Mouse (Mus musculus): ENCODE measurements at regions not wholly inside any gene's neighbourhood (a gene's known extent, or its start where the extent isn't known, plus 50 kb on each side); places are given as distances from the start of the nearest gene placed in this dataset.

DNA sequence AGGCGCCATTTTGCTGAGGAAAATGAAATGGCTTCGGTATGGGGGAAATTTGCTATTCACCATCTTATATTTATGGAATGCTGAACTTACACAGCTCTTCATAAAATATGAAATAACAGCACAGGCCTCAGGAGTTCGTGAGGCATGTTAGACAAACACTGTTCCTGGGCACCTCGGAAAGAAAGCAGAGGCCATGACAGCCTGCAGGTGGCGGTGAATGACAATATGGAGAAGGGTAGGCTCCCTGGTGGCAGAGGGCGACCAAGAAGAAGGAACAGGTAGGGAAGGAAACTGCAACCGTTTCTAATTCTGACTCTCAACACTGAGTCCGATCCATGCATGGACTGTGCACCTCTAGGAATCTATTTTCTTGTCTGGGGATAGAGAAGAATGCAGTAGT lies 553.6 kb upstream of the Tmpo start:
- DNase-seq (ENCODE audit: low read depth, low spot score), result peak; percentile 4

GRCm38 (mm10) chr10:91732007-91732589 lies 551.0 kb upstream of the Tmpo start:
- DNase-seq (ENCODE audit: low read depth, low spot score), result no peak

DNA sequence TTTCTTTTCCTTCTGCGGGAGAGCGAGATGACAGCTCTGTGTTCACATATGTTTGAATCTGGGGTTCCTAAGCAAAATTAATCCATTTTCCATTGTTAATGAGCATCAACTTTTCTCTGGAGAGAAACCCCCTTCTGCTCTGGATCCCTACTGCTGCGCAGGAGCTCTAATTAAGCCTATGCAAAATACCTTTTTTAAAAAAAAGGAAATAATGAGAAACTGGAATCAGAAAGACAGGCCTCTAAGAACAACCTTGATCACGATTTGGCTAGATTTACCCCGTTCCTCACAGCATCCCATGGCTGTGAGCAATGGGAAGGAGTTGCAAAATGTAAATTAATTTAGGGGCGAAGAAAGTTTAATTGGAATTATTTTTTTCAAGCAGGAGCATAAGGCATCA lies 548.9 kb upstream of the Tmpo start:
- DNase-seq (ENCODE audit: low read depth, low spot score), result no peak

DNA sequence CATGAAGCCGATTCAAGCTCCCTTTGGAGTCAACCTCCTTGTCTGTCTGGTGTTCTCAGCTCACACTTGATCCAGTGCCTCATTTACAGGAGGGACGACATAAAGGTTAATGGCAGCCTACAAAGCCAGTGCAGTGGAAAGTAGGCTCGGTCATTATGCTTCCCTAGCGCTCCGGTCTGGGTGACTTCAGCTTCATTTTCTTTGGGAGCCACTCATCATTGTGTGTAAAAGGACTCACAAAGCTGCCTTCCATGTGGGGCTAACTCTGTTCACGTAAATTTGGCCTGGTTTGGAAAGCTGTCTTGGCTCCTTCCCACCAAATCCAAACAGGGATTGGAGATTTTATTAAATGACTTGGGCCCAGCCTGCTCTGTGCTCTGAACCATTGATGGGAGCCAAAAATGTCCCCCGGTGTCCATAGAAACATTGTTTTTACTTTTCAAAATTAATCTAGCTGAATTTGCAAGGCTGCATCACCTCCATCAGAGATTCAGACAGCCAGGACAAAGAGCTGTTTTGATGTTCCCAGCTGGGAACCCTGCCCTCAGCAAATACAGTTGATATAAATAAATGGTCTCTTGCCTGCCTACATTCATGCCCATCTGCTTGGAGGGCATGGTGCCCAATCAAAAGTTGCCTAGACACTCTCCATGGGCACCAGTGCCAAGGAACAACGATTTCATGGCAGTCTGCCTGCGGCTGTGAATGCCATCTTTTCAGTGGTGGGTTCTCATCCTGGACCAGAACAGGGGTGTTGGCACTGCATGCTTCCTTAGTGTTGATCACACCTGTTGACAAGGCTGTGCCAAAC lies 538.7 kb upstream of the Tmpo start:
- no peak for DNase-seq (ENCODE audit: low read depth, low spot score)

GRCm38 (mm10) chr10:91716604-91717003 lies 535.5 kb upstream of the Tmpo start:
- DNase-seq (ENCODE audit: low read depth, low spot score), result no peak

DNA sequence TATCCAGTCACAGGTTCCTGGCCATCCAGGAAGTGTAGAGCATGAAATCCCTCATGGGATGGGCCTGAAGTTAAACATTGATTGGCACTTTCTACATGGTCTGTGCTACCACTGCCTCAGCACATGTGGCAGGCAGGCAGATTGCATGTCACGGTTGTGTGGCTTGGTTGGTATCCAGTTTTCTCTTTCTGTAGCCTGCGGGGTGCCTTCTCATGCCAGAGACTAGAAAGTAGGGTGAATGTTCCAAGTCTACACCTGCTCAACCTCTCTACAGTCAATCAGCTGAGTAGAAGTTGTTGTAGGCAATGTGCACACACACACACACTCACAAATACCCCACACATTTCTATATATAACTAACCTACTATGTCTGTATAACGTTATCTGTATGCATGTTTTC lies 533.5 kb upstream of the Tmpo start:
- no peak for DNase-seq (ENCODE audit: low read depth, low spot score)

DNA sequence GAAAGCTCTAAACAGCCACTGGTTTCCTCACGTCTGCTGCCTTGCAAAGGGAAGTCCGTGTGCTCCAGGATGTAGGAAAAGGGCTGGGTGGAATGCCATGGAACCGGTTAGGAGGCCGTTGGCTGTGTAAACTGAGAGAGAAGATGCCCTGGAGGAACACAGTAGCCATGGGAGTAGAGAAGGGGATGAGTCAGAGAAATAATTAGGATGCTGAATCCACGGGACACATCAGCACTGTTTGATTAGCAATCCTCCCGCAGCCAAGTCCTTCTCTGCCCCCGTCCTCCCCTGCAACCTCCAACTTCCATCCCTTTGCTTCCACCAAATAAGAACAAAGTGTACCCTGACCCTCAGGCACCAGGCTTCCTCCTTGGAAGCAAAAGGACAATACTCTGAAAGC lies 532.4 kb upstream of the Tmpo start:
- DNase-seq (ENCODE audit: low read depth, low spot score), result no peak

DNA sequence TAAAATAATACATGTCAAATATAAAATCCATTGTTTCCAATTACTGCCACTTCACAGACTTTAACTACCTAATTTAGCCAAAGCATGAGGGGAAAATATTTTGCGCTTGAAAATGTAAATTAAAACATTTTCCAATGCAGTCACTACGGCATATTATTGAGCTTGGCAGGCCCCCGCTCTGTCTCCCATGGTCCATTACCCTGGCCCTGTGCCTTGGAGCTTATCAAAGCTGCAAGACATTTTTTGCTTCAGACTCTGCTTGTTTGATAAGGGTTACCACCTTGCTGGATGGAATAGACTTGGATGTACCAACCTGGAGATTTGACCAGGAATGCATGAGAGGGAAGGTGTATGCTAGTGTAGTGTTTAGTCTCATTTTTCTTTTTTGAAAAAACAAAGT lies 525.7 kb upstream of the Tmpo start:
- no peak for DNase-seq (ENCODE audit: low read depth, low spot score)

GRCm38 (mm10) chr10:91704751-91705150 lies 523.6 kb upstream of the Tmpo start:
- no peak for DNase-seq (ENCODE audit: low read depth, low spot score)

GRCm38 (mm10) chr10:91701822-91702221 lies 520.7 kb upstream of the Tmpo start:
- no peak for DNase-seq (ENCODE audit: low read depth, low spot score)

- DNase-seq (ENCODE audit: low read depth, low spot score), result no peak
Observed at GRCm38 (mm10) chr10:91686082-91686618, 505.0 kb upstream of the Tmpo start.

DNA sequence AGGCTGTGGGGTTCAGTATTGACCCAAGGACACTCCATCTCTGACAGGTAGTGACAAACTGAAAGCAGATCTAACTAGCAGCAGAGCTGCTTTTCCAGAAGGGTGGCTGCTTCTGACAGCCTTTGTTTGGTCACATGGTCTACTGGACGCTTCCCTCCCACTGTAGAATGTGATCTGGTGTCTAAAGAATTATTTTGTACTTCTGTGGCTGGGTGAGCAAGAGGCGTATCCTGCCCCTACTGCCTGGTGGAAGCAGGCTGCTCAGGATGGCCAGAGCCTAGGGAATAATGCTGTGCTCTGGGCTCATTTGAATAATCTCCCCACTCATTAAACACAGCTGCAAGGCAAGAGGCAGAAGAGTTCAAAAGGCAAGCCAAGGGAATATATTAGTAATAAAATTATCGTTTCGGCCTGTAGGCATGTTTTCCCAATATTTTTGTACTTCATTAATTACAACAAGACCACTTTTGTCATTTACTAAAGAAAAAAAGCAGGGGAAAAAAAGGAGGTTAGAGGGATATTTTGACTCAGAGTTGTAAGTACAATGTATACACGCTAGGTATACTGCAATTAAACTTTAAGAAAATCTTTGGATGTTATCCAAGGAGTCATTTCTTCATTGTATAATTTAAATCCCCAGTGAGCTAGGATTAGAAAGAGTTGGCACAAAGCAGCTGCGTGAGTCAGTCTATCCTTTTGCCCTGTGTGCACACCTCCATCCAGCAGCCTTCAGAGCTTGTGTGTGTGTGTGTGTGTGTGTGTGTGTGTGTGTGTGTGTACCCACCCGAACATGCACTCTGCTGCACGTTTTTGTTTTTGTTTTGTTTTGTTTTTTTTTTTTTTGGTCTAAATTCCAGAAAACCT lies 504.3 kb upstream of the Tmpo start:
- DNase-seq (ENCODE audit: low read depth, low spot score), result no peak

DNA sequence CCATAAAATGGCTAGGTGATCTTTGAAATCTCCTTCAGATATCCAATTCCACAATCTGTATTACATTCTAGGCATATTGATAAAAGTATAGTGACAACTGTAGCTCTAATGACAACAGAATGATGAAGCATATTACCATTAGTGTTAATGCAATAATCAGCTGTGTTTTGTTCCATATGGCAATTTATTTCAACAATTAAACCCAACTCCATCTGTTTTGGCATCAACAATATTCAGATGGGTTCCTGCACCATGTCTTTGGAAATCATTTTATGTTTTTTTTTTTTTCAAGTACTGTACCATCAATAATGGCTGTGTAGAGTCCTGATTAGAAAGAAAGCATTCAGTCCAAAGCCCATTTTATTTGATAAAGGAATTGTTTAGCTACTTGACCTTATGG lies 498.5 kb upstream of the Tmpo start:
- DNase-seq (ENCODE audit: low read depth, low spot score), result no peak

DNA sequence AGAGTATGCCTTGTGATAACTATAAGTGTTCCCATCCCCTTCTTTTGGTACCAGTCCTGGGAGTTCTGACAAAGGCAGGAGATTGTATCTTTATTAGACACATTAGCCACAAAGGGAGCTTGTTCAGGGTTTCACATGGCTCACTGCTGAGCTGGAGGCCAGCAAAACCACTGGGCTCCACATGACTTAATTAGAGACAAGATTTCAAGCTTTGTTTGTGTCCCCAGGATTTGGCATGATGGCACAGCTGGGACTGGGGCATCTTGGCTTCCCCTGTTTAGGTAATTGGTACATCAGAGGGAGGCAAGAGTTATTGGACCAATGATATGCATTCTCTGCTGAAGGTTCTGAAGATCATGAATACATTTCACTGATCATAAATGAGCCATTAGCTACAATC lies 456.8 kb upstream of the Tmpo start:
- no peak for DNase-seq (ENCODE audit: low read depth, low spot score)

GRCm38 (mm10) chr10:91628672-91629071 lies 447.6 kb upstream of the Tmpo start:
- no peak for DNase-seq (ENCODE audit: low read depth, low spot score)

- no peak for DNase-seq (ENCODE audit: low read depth, low spot score)
Observed at GRCm38 (mm10) chr10:91622281-91622680, 441.2 kb upstream of the Tmpo start.

DNA sequence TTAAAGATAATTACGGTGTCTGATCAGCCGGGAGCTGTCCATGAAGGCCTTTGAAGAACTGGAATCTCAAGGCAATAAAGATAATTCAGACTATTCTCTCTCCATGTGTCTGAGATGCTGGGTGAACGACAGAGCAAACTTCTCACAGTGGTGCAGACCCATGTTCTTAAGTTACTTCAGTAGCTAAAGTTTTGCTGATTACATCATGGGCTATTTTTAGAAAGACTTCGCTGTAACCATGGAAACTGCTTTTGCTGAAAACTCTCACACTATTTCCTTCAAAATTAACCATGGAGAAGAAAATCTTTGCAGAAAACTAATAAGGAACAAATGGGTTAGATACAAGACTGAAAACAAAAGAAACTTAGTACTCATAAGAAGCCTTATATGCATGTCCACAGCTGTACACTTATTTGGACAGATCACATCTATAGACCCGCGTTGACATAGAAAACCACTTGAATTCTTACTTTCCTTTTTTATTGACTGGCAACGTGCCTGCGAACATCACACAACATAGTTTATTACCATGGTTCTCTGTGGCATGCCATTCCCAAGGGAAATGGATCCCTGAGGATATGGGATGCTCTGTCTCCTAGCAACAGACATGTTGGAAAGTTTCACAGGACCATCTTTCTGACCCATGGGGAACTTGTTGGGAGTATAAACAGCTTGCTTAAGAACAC lies 432.8 kb upstream of the Tmpo start:
- DNase-seq (ENCODE audit: low read depth, low spot score), result no peak

DNA sequence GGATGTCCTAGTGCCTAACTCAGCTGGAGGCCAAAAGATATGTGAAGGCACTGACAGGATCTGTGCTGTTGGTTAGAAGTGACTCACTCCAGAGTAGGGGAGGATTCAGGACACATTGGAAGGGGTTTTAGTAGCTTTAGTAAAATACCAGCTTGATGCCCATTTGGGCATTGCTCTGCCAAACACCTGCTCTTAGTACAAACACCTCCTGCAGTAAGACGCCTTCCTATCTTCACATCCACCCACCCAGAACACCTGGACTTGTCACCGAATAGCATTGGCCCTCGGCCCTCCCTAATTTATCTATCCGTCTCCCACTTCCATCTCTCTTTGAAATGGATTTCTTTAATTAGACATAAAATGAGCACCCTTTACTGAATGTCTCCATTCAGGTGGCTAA lies 430.9 kb upstream of the Tmpo start:
- DNase-seq (ENCODE audit: low read depth, low spot score), result no peak

DNA sequence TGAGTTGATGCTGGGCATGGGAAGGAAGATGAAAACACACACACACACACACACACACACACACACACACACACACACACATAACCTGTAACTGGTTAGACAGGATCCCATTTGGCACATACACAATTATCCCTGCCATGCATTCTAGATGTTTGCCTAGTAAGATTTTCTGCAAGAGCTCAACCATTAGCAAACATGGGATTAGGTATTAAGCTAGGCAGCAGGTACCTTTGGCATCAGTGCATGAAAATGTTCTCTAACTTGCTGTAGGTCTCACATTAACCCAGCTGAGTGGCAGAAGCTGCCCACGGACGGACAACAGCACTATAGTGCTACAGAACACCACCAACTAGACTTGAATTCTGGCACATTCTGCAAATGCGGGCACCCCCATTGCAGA lies 413.8 kb upstream of the Tmpo start:
- DNase-seq (ENCODE audit: low read depth, low spot score), result no peak

DNA sequence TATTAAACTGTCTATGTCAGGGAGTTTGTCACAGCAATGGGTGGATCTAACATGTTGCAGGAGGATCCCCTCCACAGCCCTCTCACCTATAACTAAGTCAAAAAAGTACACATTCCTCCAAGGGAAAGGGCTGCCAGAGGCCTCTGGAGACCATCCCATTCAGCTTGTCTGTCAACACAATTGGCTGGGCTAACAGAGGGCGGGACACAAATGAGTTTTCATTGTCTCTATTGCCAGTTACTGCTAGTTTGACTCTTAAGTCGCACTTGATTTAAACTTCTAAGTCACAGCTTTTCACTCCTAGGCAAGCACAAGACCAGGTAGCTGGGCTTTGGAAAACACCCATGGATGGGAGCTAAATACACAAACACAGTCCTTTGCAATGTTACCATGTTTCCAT lies 412.3 kb upstream of the Tmpo start:
- no peak for DNase-seq (ENCODE audit: low read depth, low spot score)

DNA sequence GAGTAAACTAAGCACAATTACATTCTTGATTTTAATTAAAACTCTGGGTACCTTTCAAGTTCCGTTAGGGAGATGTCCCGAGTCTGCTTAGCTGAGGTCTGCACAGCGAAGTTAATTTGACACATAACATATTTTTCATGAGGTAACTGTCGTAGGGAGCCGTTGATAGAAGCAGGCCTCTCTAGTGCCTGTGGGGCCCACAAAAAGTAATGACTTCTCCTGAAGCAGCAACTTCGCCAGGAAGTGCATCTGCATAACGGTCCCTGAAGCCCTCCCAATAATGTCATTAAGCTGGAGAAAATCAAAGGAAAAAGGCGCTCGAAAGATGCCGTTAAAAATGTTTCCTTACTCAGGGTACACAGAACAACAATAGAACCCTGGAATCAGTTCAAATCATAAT lies 410.7 kb upstream of the Tmpo start:
- no peak for DNase-seq (ENCODE audit: low read depth, low spot score)

GRCm38 (mm10) chr10:91591398-91591811 lies 410.3 kb upstream of the Tmpo start:
- no peak for DNase-seq (ENCODE audit: low read depth, low spot score)

Measured in ES-CJ7 (cell line).